Comparison of ENCODE assay signal across 9 mouse cellular contexts in genomic region chr3:57795071-57795470, GRCm38 (mm10). TPM values are rescaled to one million over a fixed set of nuclear protein-coding genes. Genes with fewer than 3 reads are reported as not detected.
DNase-seq lines count a peak whose midpoint lies in the region; ATAC-seq and TF ChIP-seq lines count a peak whose summit lies in the region.
"Not testable (repeated sequence)": the region's sequence is repeated elsewhere in the genome, so short reads cannot be mapped to it uniquely, and the experiment has no call there.
"Had no signal": no experiment of that assay in that cellular context is flagged by ENCODE, and none has a peak within 500 bp of the region (broad histone marks: within the 10 kb centered on the region; RNA-seq: fewer than 3 reads in every experiment).

No protein-coding gene starts in this region.

- not testable (repeated sequence) for H3K27me3 ChIP-seq in heart, postnatal 0 days (ENCODE audit: control insufficient read depth, insufficient read depth, low read length); kidney, postnatal 0 days (ENCODE audit: insufficient read depth, low read length); small intestine, adult 2 months (ENCODE audit: control insufficient read depth, insufficient read depth, low read length)

- ATAC-seq in heart, postnatal 0 days (ENCODE audit: insufficient read depth, low read depth); kidney, postnatal 0 days (replicated peaks; ENCODE audit: low FRiP score, low read depth): not testable (repeated sequence)

- not testable (repeated sequence) for H3K9me3 ChIP-seq in heart, postnatal 0 days (replicated peaks; ENCODE audit: control insufficient read depth, low read length); kidney, postnatal 0 days (replicated peaks; ENCODE audit: low read length)

- not testable (repeated sequence) for H3K4me3 ChIP-seq in heart, postnatal 0 days (ENCODE audit: low read depth, low read length); kidney, postnatal 0 days (replicated peaks; ENCODE audit: low read depth, low read length); small intestine, adult 2 months (ENCODE audit: low read depth, low read length)

- TF ChIP-seq CTCF in brain, embryonic 14.5 days (IDR thresholded peaks at IDR 0.05; ENCODE audit: borderline replicate concordance, extremely low read depth, insufficient read depth, insufficient read length); heart, postnatal 0 days (IDR thresholded peaks at IDR 0.05; ENCODE audit: low read depth); kidney, postnatal 0 days (IDR thresholded peaks at IDR 0.05; ENCODE audit: low read depth); small intestine, adult 2 months (IDR thresholded peaks at IDR 0.05; ENCODE audit: extremely low read depth, insufficient read length, insufficient replicate concordance, low read depth, low read length): not testable (repeated sequence)

- TF ChIP-seq EP300 in heart, postnatal 0 days (IDR thresholded peaks at IDR 0.05; ENCODE audit: low read depth): not testable (repeated sequence)

- not testable (repeated sequence) for H3K36me3 ChIP-seq in heart, postnatal 0 days (replicated peaks; ENCODE audit: control insufficient read depth, insufficient read depth, low read length); kidney, postnatal 0 days (ENCODE audit: insufficient read depth, low read length); small intestine, adult 2 months (ENCODE audit: control insufficient read depth, insufficient read depth, low read length)

- peak overlapping the region; percentile 19; the same call in 1 of the 2 replicates for H3K4me2 ChIP-seq in heart, postnatal 0 days (ENCODE audit: low read depth, low read length)
- not testable (repeated sequence) for H3K4me2 ChIP-seq in kidney, postnatal 0 days (ENCODE audit: low read length)

- H3K4me1 ChIP-seq in heart, postnatal 0 days (ENCODE audit: control insufficient read depth, insufficient read depth); kidney, postnatal 0 days (replicated peaks; ENCODE audit: insufficient read depth, low read length); small intestine, adult 2 months (ENCODE audit: control insufficient read depth, insufficient read depth, insufficient read length, low read length): not testable (repeated sequence)

- not testable (repeated sequence) for TF ChIP-seq POLR2A in brain, embryonic 14.5 days (IDR thresholded peaks at IDR 0.05; ENCODE audit: borderline replicate concordance, extremely low read depth, insufficient read depth, insufficient read length, poor library complexity, severe bottlenecking); small intestine, adult 2 months (IDR thresholded peaks at IDR 0.05; ENCODE audit: low read depth, low read length)

- H3K27ac ChIP-seq in heart, postnatal 0 days (ENCODE audit: low read depth): 0 out of 2 replicates have a peak overlapping the region, but pooled peaks have one; percentile 18
- H3K27ac ChIP-seq in kidney, postnatal 0 days: peak overlapping the region; percentile 47; the same call in 1 of the 2 replicates
- H3K27ac ChIP-seq in small intestine, adult 2 months (ENCODE audit: insufficient read depth, low read depth, low read length): peak overlapping the region; percentile 76

- H3K9ac ChIP-seq in heart, postnatal 0 days (replicated peaks; ENCODE audit: low read depth, low read length); kidney, postnatal 0 days (ENCODE audit: low read depth, low read length): not testable (repeated sequence)

- peak; percentile 24 for DNase-seq in brain, embryonic 14.5 days (ENCODE audit: low read depth)
- peak; percentile 22 for DNase-seq in cerebellum, adult 9-11 months
- peak; percentile 4 for DNase-seq in fibroblast of lung, adult 2 months (ENCODE audit: low read depth)
- DNase-seq in heart, postnatal 0 days (ENCODE audit: low spot score); kidney, postnatal 0 days (ENCODE audit: low spot score): not testable (repeated sequence)
- peak; percentile 28 for DNase-seq in lung, postnatal 10 days

- WGBS in heart, postnatal 0 days: 32% methylated on average over 6 of the region's 6 CpGs
- WGBS in kidney, postnatal 0 days: 54% methylated on average over 6 of the region's 6 CpGs
- 33% methylated on average over 6 of the region's 6 CpGs for WGBS in small intestine, adult 2 months

RNA-seq across cellular contexts. Expression of gene Pfn2, which starts 52.8 kb away (rescaled TPM):
- 504 and 520 TPM in 2 replicates for polyA plus RNA-seq in brain, embryonic 14.5 days (2012; rRNA removed)
- total RNA-seq in heart, postnatal 0 days (2014; rRNA removed; ENCODE audit: low replicate concordance): 25.4 and 27.9 TPM in 2 replicates
- polyA plus RNA-seq in heart, postnatal 0 days (2015; fragmentation: Nextera tagmentation; extraction: Ambion mirVana): 38.5 and 40.6 TPM in 2 replicates
- polyA plus RNA-seq in kidney, postnatal 0 days (2015; fragmentation: Nextera tagmentation; extraction: Ambion mirVana): 206 and 212 TPM in 2 replicates
- 0.33 and 0.95 TPM in 2 replicates for polyA plus RNA-seq in small intestine, adult 2 months (2012; rRNA removed)
- total RNA-seq: monocyte, adult 5-6 weeks had no signal

RNA-seq across cellular contexts. Expression of gene Rnf13, which starts 59.2 kb away (rescaled TPM):
- polyA plus RNA-seq in brain, embryonic 14.5 days (2012; rRNA removed): 32.4 and 36.4 TPM in 2 replicates
- 47.8 and 59.4 TPM in 2 replicates for total RNA-seq in heart, postnatal 0 days (2014; rRNA removed; ENCODE audit: low replicate concordance)
- polyA plus RNA-seq in heart, postnatal 0 days (2015; fragmentation: Nextera tagmentation; extraction: Ambion mirVana): 81.5 and 84.5 TPM in 2 replicates
- polyA plus RNA-seq in kidney, postnatal 0 days (2015; fragmentation: Nextera tagmentation; extraction: Ambion mirVana): 120 and 138 TPM in 2 replicates
- 10.8 and 29.1 TPM in 2 replicates for polyA plus RNA-seq in small intestine, adult 2 months (2012; rRNA removed)
- polyA plus RNA-seq: erythroblast, embryonic 14.5 days had no signal

Comparison
In these comparisons a context has a peak if more than half of its experiments do, and no peak if none do; other contexts are left out.
1. H3K27ac ChIP-seq: peak in every context shown above with its lines; median percentile 76 in small intestine, adult 2 months; 47 in kidney, postnatal 0 days; 18 in heart, postnatal 0 days.
2. RNA of gene Pfn2, which starts 52.8 kb away (polyA plus RNA-seq): 504 to 520 TPM in brain, embryonic 14.5 days, 206 to 212 TPM in kidney, postnatal 0 days and 38.5 to 40.6 TPM in heart, postnatal 0 days; 0.33 to 0.95 TPM in small intestine, adult 2 months; every median in the first group is over 10 times any median in the second.